ENCODE assay signal across 8 mouse cellular contexts in the genomic region with DNA sequence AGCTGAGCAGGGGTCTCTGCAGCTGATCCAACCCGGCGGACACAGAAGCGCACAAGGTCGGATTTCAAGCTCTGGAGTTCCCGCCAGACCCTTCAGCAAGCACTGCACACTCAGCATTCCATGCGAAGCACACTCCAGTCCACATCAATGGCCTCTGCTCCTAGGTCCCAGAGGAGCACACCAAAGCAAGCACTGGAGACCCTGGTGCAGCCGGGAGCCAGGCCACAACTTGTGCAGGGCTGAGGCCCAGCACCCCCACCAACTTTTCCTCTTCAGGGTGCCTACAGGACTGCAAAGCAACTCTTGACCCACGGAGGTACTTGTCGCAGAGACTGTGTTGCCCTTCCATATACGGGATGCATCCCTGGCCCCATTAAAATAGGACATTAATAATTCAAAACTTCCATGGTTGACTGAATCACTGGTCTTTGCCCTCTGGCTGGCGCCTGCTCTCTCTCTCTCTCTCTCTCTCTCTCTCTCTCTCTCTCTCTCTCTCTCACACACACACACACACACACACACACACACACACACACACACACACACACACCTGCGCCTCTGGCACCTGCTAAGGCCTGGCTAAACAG.
A peak's percentile ranks its signal among the peaks of the same experiment; 100 is the strongest.
DNase-seq lines count a peak whose midpoint lies in the region; ATAC-seq and TF ChIP-seq lines count a peak whose summit lies in the region.

No protein-coding gene starts in this region.

- no peak overlapping the region for H3K27ac ChIP-seq in lung, embryonic 16.5 days (ENCODE audit: low read length)
- no peak overlapping the region for H3K27ac ChIP-seq in limb, embryonic 14.5 days (replicated peaks; ENCODE audit: low read depth, low read length)
- H3K27ac ChIP-seq in stomach, embryonic 14.5 days (ENCODE audit: low read length) = no peak overlapping the region

- no peak for DNase-seq in cerebellum, postnatal 4 days (ENCODE audit: low spot score in 2 of 2)
- no peak for DNase-seq in lung, adult 18-20 months
- DNase-seq in limb, embryonic 14.5 days (ENCODE audit: low spot score) = no peak
- DNase-seq in left cerebral cortex, adult 18-20 months (ENCODE audit: low spot score in 2 of 2) = no peak

- H3K27me3 ChIP-seq in lung, embryonic 16.5 days (ENCODE audit: control insufficient read depth, insufficient read depth, low read depth, low read length) = no peaks in the 10 kb centered on the region
- peaks cover 8% of the 10 kb centered on the region; the same call in 1 of the 2 replicates for H3K27me3 ChIP-seq in limb, embryonic 14.5 days (ENCODE audit: control insufficient read depth, insufficient read depth, low read length)
- no peaks in the 10 kb centered on the region for H3K27me3 ChIP-seq in stomach, embryonic 14.5 days (ENCODE audit: control insufficient read depth, insufficient read depth, low read length)

- ATAC-seq in cerebellum, adult (ENCODE audit: insufficient number of reproducible peaks, low FRiP score, low TSS enrichment) = peak; percentile 57
- ATAC-seq in lung, embryonic 16.5 days (ENCODE audit: low read depth) = no peak
- ATAC-seq in limb, embryonic 14.5 days (ENCODE audit: low FRiP score, low read depth) = no peak
- peak; percentile 29; the same call in 1 of the 2 replicates for ATAC-seq in stomach, embryonic 14.5 days (ENCODE audit: insufficient number of reproducible peaks, insufficient read depth, low FRiP score, low read depth)
- no peak; the same call in 1 of the 2 replicates for ATAC-seq in frontal cortex, adult (ENCODE audit: low TSS enrichment)

- peaks cover 13% of the 10 kb centered on the region for H3K4me1 ChIP-seq in lung, embryonic 16.5 days (replicated peaks; ENCODE audit: control insufficient read depth, insufficient read depth, low read length)
- peaks cover 10% of the 10 kb centered on the region for H3K4me1 ChIP-seq in limb, embryonic 14.5 days (ENCODE audit: control insufficient read depth, insufficient read depth, low read length)
- peaks cover 5% of the 10 kb centered on the region for H3K4me1 ChIP-seq in stomach, embryonic 14.5 days (ENCODE audit: control insufficient read depth, insufficient read depth, low read length)

- peak overlapping the region; percentile 63 for H3K4me3 ChIP-seq in lung, embryonic 16.5 days (ENCODE audit: low read length)
- H3K4me3 ChIP-seq in limb, embryonic 14.5 days (replicated peaks; ENCODE audit: low read length) = peak overlapping the region; percentile 57
- peak overlapping the region; percentile 55; the same call in 1 of the 2 replicates for H3K4me3 ChIP-seq in stomach, embryonic 14.5 days (ENCODE audit: low read depth, low read length)

- H3K36me3 ChIP-seq in lung, embryonic 16.5 days (ENCODE audit: control insufficient read depth, insufficient read depth, low read length) = no peaks in the 10 kb centered on the region
- H3K36me3 ChIP-seq in limb, embryonic 14.5 days (ENCODE audit: control insufficient read depth, insufficient read depth, low read length) = no peaks in the 10 kb centered on the region
- H3K36me3 ChIP-seq in stomach, embryonic 14.5 days (ENCODE audit: control insufficient read depth, insufficient read depth, low read length) = no peaks in the 10 kb centered on the region

- WGBS in lung, embryonic 16.5 days = 19% methylated on average over 12 of the region's 12 CpGs
- WGBS in limb, embryonic 14.5 days = 20% methylated on average over 12 of the region's 12 CpGs
- 21% methylated on average over 12 of the region's 12 CpGs for WGBS in stomach, embryonic 14.5 days

- H3K9ac ChIP-seq in lung, embryonic 16.5 days (ENCODE audit: low read length) = peak overlapping the region; percentile 68
- H3K9ac ChIP-seq in limb, embryonic 14.5 days (ENCODE audit: low read depth, low read length, severe bottlenecking) = no peak overlapping the region
- H3K9ac ChIP-seq in stomach, embryonic 14.5 days (replicated peaks; ENCODE audit: low read depth, low read length) = no peak overlapping the region

- TF ChIP-seq POLR2A in limb, embryonic 14.5 days (IDR thresholded peaks at IDR 0.05; ENCODE audit: borderline replicate concordance, extremely low read depth, insufficient read depth, insufficient read length) = no peak

- no peaks in the 10 kb centered on the region for H3K9me3 ChIP-seq in lung, embryonic 16.5 days (ENCODE audit: control insufficient read depth, low read length)
- H3K9me3 ChIP-seq in limb, embryonic 14.5 days (ENCODE audit: control insufficient read depth, low read length) = no peaks in the 10 kb centered on the region
- H3K9me3 ChIP-seq in stomach, embryonic 14.5 days (ENCODE audit: control insufficient read depth, low read depth, low read length) = no peaks in the 10 kb centered on the region

- H3K4me2 ChIP-seq in lung, embryonic 16.5 days (ENCODE audit: low read depth, low read length) = peak overlapping the region; percentile 89
- peak overlapping the region; percentile 93 for H3K4me2 ChIP-seq in limb, embryonic 14.5 days (replicated peaks; ENCODE audit: low read depth, low read length, severe bottlenecking)
- H3K4me2 ChIP-seq in stomach, embryonic 14.5 days (replicated peaks; ENCODE audit: low read depth, low read length) = peak overlapping the region; percentile 94

Comparison
In these comparisons a context has a peak if more than half of its experiments do, and no peak if none do; other contexts are left out.
1. ATAC-seq: peak in cerebellum, adult (single experiment) and stomach, embryonic 14.5 days (single experiment); none in lung, embryonic 16.5 days (single experiment), limb, embryonic 14.5 days (single experiment) and frontal cortex, adult (single experiment).
2. Peak in every context shown above with its lines, with median percentiles within 50 percentile points of each other: H3K4me2 ChIP-seq and H3K4me3 ChIP-seq.